Mouse (Mus musculus): ENCODE results near the gene Gchfr. TPM values are rescaled to one million over a fixed set of nuclear protein-coding genes. Genes with fewer than 3 reads are reported as not detected.

Gene Gchfr
- polyA plus RNA-seq, 2 experiments, result 35.4 to 80.3 TPM

- no peak for TF ChIP-seq CTCF (IDR thresholded peaks at IDR 0.05; ENCODE audit: low read depth)
- TF ChIP-seq EP300 (IDR thresholded peaks at IDR 0.05; ENCODE audit: low read depth), result no peak
- 61% methylated on average over 5 of the region's 5 CpGs for WGBS (ENCODE audit: insufficient replicate concordance)
- Histone ChIP-seq H3K9ac (replicated peaks) (no peak overlapping the region), H3K9me3 (ENCODE audit: control insufficient read depth, low read length) (no peaks in the 10 kb centered on the region), H3K4me1 (replicated peaks; ENCODE audit: control insufficient read depth in 2 of 2, insufficient read depth in 2 of 2, low read length in 1 of 2) (peaks cover 0 to 5% of the 10 kb centered on the region in 2 experiments; a peak in 2 of 4 replicates), H3K4me3 (ENCODE audit: insufficient read depth in 1 of 2, low read depth in 2 of 2, low read length in 2 of 2) (no peak overlapping the region), H3K27me3 (ENCODE audit: control insufficient read depth, insufficient read depth, low read length) (no peaks in the 10 kb centered on the region), H3K36me3 (replicated peaks; ENCODE audit: control insufficient read depth, insufficient read depth, low read depth) (no peaks in the 10 kb centered on the region), H3K4me2 (ENCODE audit: low read depth) (no peak overlapping the region), H3K27ac (no peak overlapping the region)
- no peak for DNase-seq (ENCODE audit: low read depth in 3 of 3, low spot score in 3 of 3)
- no peak for ATAC-seq (ENCODE audit: insufficient read depth)
Observed at GRCm38 (mm10) chr2:119202914-119203453, 35.4 kb downstream of the Gchfr start.

GRCm38 (mm10) chr2:119203871-119204460, 36.4 kb downstream of the Gchfr start:
- 60% methylated on average over 4 of the region's 4 CpGs for WGBS (ENCODE audit: insufficient replicate concordance)

GRCm38 (mm10) chr2:119207961-119208343, 40.4 kb downstream of the Gchfr start:
- H3K36me3 ChIP-seq (replicated peaks; ENCODE audit: control insufficient read depth, insufficient read depth, low read depth), result no peaks in the 10 kb centered on the region; the same call in none of the 2 replicates
- DNase-seq (ENCODE audit: low read depth in 3 of 3, low spot score in 3 of 3) (no peak), ATAC-seq (ENCODE audit: insufficient read depth) (no peak)
- TF ChIP-seq EP300 (IDR thresholded peaks at IDR 0.05; ENCODE audit: low read depth) (no peak), CTCF (IDR thresholded peaks at IDR 0.05; ENCODE audit: low read depth) (no peak)
- peak overlapping the region; percentile 72 for H3K4me2 ChIP-seq (ENCODE audit: low read depth)
- H3K9me3 ChIP-seq (ENCODE audit: control insufficient read depth, low read length), result no peaks in the 10 kb centered on the region
- H3K27ac ChIP-seq, result peak overlapping the region; percentile 83
- H3K27me3 ChIP-seq (ENCODE audit: control insufficient read depth, insufficient read depth, low read length), result no peaks in the 10 kb centered on the region
- H3K9ac ChIP-seq (replicated peaks), result peak overlapping the region; percentile 87
- WGBS (ENCODE audit: insufficient replicate concordance), result 18% methylated on average over 6 of the region's 6 CpGs
- peak overlapping the region; percentile 74 to 76 for H3K4me3 ChIP-seq (ENCODE audit: insufficient read depth in 1 of 2, low read depth in 2 of 2, low read length in 2 of 2)
- peaks cover 0 to 12% of the 10 kb centered on the region in 2 experiments; a peak in 2 of 4 replicates for H3K4me1 ChIP-seq (replicated peaks; ENCODE audit: control insufficient read depth in 2 of 2, insufficient read depth in 2 of 2, low read length in 1 of 2)

More at GRCm38 (mm10) chr2:119203871-119204460, 36.4 kb downstream of the Gchfr start:
- H3K27ac ChIP-seq, result no peak overlapping the region
- ATAC-seq (ENCODE audit: insufficient read depth), result no peak
- H3K4me3 ChIP-seq (ENCODE audit: insufficient read depth in 1 of 2, low read depth in 2 of 2, low read length in 2 of 2), result no peak overlapping the region
- DNase-seq (ENCODE audit: low read depth in 3 of 3, low spot score in 3 of 3), result no peak
- no peak overlapping the region for H3K4me2 ChIP-seq (ENCODE audit: low read depth)
- H3K9ac ChIP-seq (replicated peaks), result no peak overlapping the region
- TF ChIP-seq EP300 (IDR thresholded peaks at IDR 0.05; ENCODE audit: low read depth), result no peak
- no peak for TF ChIP-seq CTCF (IDR thresholded peaks at IDR 0.05; ENCODE audit: low read depth)
- no peaks in the 10 kb centered on the region for H3K27me3 ChIP-seq (ENCODE audit: control insufficient read depth, insufficient read depth, low read length)
- no peaks in the 10 kb centered on the region for H3K36me3 ChIP-seq (replicated peaks; ENCODE audit: control insufficient read depth, insufficient read depth, low read depth)
- no peaks in the 10 kb centered on the region for H3K9me3 ChIP-seq (ENCODE audit: control insufficient read depth, low read length)
- peaks cover 0 to 6% of the 10 kb centered on the region in 2 experiments; a peak in 2 of 4 replicates for H3K4me1 ChIP-seq (replicated peaks; ENCODE audit: control insufficient read depth in 2 of 2, insufficient read depth in 2 of 2, low read length in 1 of 2)

GRCm38 (mm10) chr2:119208344-119209175, 41.0 kb downstream of the Gchfr start, which contains the start of the genes Zfyve19 and Dnajc17:
TSS of gene Zfyve19 (plus strand) at chr2:119208617.
TSS of gene Dnajc17 (minus strand) at chr2:119208795.
- H3K27me3 ChIP-seq (ENCODE audit: control insufficient read depth, insufficient read depth, low read length), result no peaks in the 10 kb centered on the region
- peak; percentile 93 to 94 (median 94) for DNase-seq (ENCODE audit: low read depth in 3 of 3, low spot score in 3 of 3)
- peaks cover 0 to 12% of the 10 kb centered on the region in 2 experiments; a peak in 2 of 4 replicates for H3K4me1 ChIP-seq (replicated peaks; ENCODE audit: control insufficient read depth in 2 of 2, insufficient read depth in 2 of 2, low read length in 1 of 2)
- peak within 1 kb of the TSS; percentile 83 for H3K27ac ChIP-seq
- TF ChIP-seq EP300 (IDR thresholded peaks at IDR 0.05; ENCODE audit: low read depth) (no peak), CTCF (IDR thresholded peaks at IDR 0.05; ENCODE audit: low read depth) (no peak)
- peak within 1 kb of the TSS; percentile 74 to 76 for H3K4me3 ChIP-seq (ENCODE audit: insufficient read depth in 1 of 2, low read depth in 2 of 2, low read length in 2 of 2)
- no peaks in the 10 kb centered on the region for H3K9me3 ChIP-seq (ENCODE audit: control insufficient read depth, low read length)
- ATAC-seq (ENCODE audit: insufficient read depth), result peak; percentile 96
- peak within 1 kb of the TSS; percentile 87 for H3K9ac ChIP-seq (replicated peaks)
- H3K36me3 ChIP-seq (replicated peaks; ENCODE audit: control insufficient read depth, insufficient read depth, low read depth), result no peaks in the 10 kb centered on the region; the same call in none of the 2 replicates
- H3K4me2 ChIP-seq (ENCODE audit: low read depth), result peak within 1 kb of the TSS; percentile 72
- WGBS (ENCODE audit: insufficient replicate concordance), result under 1% methylated on average over 51 of the region's 51 CpGs
